Comparison of ENCODE assay signal across 18 mouse cellular contexts in the genomic region with DNA sequence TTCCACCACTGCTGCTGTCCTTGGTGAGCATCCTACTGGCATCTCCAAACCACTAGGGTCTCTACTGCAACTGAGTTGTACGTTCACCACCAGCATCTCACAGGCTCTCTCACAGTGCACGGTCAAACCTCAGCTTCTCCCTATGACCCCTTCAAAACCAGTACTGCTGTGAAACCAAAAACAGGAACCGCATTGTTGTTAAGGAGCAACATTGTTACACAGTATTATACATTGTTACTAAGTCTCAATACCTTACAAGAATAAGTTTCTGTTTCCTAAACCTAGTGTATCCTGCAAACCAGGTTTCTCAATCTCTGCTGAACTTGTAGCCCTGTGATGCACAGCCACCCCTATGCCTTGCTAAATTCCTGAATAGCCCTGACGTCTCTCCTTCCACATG.
"Had no signal": no experiment of that assay in that cellular context is flagged by ENCODE, and none has a peak within 500 bp of the region (broad histone marks: within the 10 kb centered on the region; RNA-seq: fewer than 3 reads in every experiment).

No protein-coding gene starts in this region.

- DNase-seq: liver, embryonic 13.5 days; liver, postnatal 0 days; lung, adult 2 months; lung, postnatal 14 days; lung, postnatal 36 days; midbrain, embryonic 14.5 days; right cerebral cortex, postnatal 14 days; thymus, adult 18-20 months; thymus, postnatal 36 days had no signal

- H3K36me3 ChIP-seq: liver, embryonic 13.5 days; liver, embryonic 15.5 days; lung, embryonic 15.5 days; midbrain, embryonic 12.5 days; neural tube, embryonic 12.5 days; stomach, embryonic 15.5 days had no signal

- H3K27ac ChIP-seq: liver, embryonic 13.5 days; liver, embryonic 15.5 days; lung, embryonic 15.5 days; macrophage; midbrain, embryonic 12.5 days; neural tube, embryonic 12.5 days; stomach, embryonic 15.5 days had no signal

- H3K27me3 ChIP-seq: liver, embryonic 13.5 days; liver, embryonic 15.5 days; lung, embryonic 15.5 days; neural tube, embryonic 12.5 days; stomach, embryonic 15.5 days had no signal

- H3K4me2 ChIP-seq: liver, embryonic 13.5 days; liver, embryonic 15.5 days; lung, embryonic 15.5 days; midbrain, embryonic 12.5 days; neural tube, embryonic 12.5 days; stomach, embryonic 15.5 days had no signal

- H3K9ac ChIP-seq: liver, embryonic 13.5 days; liver, embryonic 15.5 days; liver, postnatal 0 days; lung, embryonic 15.5 days; midbrain, embryonic 12.5 days; neural tube, embryonic 12.5 days; stomach, embryonic 15.5 days had no signal

- H3K9me3 ChIP-seq: liver, embryonic 15.5 days; lung, embryonic 15.5 days; midbrain, embryonic 12.5 days; stomach, embryonic 15.5 days had no signal

- H3K4me1 ChIP-seq: liver, embryonic 15.5 days; lung, embryonic 15.5 days; megakaryocyte, embryonic 14.5 days; stomach, embryonic 15.5 days had no signal

- ATAC-seq: liver, postnatal 0 days; lung, postnatal 0 days; midbrain, embryonic 16.5 days had no signal

- H3K4me3 ChIP-seq: liver, embryonic 13.5 days; liver, embryonic 15.5 days; lung, embryonic 15.5 days; megakaryocyte, embryonic 14.5 days; midbrain, embryonic 12.5 days; neural tube, embryonic 12.5 days; stomach, embryonic 15.5 days had no signal
